Mouse (Mus musculus) heart, adult 2 months (tissue): ENCODE measurements at regions not wholly inside any gene's neighbourhood (a gene's known extent, or its start where the extent isn't known, plus 50 kb on each side); places are given as distances from the start of the nearest gene placed in this dataset.

ENCODE experiments used
- CTCF ChIP-seq: fragments of 200-600 bp; IDR thresholded peaks from 2 replicates; pipeline ENCODE4 v1.8.1; 2022; ENCODE audit warnings: antibody characterized with exemption, mild to moderate bottlenecking, moderate library complexity
- EP300 ChIP-seq: fragments of 200-500 bp; IDR thresholded peaks from 2 replicates; pipeline ENCODE4 v1.6.1; 2011; ENCODE audit warnings: low read depth, low read length, control low read depth; ENCODE audit not compliant: insufficient read depth
- POLR2A ChIP-seq: fragments of 200-500 bp; IDR thresholded peaks from 2 replicates; pipeline ENCODE4 v1.6.1; 2011; ENCODE audit warnings: mild to moderate bottlenecking, low read depth, low read length, control low read depth; ENCODE audit not compliant: insufficient read depth

DNA sequence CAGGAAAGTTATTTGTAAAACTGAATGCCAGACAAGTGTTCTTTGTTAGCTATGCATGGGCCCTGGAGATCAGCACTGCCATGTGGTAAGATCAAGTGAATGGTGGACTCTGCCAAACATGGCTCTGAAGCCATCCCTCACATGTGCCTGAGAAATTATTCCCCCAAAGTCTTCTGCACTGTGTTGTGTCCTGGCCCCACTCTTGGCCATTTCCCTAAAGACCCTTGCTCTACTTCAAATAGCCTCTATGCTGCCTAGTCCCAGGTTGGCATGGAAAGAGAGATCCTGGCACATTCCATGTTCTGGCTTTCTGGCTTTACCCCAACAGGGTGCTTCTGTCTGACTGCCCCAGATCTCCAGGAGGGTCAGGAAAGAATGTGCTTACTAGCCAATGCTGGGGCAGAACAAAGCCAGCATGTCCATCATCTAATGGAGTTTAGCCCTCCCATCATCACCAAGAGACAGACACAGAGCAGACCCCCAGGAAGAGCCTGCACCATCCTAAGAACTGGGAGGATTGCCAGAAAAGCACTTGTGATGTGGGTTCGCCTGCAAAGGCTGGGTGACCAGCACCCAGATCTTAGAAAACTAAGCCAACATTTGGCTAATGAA, 177.0 kb upstream of the 2610301B20Rik start:
- TF ChIP-seq CTCF (no peak), EP300 (no peak), POLR2A (no peak)
